Mouse (Mus musculus) stomach, postnatal 0 days (tissue): ENCODE measurements around the gene Rabggta.

Experiments used
- CTCF ChIP-seq: IDR thresholded peaks from 2 replicates; pipeline ENCODE4 v1.5.1; 2016; ENCODE audit warnings: antibody characterized with exemption, low read depth, mild to moderate bottlenecking, moderate library complexity
- EP300 ChIP-seq: optimal IDR thresholded peaks from 2 replicates; pipeline ENCODE3; 2016; ENCODE audit warnings: antibody characterized with exemption

DNA sequence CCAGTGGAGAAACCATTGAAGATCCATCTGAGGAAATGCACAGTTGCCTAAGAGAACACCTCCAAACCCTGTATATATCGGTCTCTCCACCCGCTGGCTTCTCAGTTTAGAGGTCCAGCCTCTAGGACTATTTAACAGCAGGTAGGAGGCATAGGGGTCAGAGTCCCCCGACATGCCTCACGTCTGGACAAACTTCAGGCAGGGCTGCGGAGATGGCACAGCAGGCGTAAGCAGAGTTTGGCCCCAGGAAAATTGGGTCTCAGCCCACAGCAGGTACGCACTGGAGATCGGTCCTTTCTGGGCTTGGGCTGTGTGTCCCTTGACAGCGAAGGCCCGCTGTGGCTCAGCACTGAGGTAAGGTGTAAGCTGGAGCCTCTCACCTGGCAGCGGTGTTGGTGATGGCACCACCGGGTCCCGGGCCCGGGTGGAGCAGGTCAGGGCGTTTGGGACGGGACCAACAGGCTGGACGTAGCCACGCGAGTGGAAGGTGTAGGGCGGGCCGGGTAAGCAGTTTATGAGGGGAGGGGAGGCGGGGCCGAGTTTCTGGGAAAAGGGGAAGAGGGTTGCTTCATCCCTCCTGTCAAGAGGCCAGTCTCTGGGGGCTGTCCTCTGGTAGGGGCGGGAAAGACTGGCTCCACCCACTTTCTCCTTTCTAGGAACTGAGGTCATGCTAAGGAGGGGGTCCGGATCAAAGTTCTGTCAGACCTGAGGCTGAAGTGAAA lies 8.9 kb downstream of the Rabggta start:
- no peak for TF ChIP-seq CTCF
- TF ChIP-seq EP300: no peak
